Mouse (Mus musculus): ENCODE data around the gene Lrrc66.
"Not testable (repeated sequence)": the region's sequence is repeated elsewhere in the genome, so short reads cannot be mapped to it uniquely, and the experiment has no call there.

Lrrc66 gene

DNA sequence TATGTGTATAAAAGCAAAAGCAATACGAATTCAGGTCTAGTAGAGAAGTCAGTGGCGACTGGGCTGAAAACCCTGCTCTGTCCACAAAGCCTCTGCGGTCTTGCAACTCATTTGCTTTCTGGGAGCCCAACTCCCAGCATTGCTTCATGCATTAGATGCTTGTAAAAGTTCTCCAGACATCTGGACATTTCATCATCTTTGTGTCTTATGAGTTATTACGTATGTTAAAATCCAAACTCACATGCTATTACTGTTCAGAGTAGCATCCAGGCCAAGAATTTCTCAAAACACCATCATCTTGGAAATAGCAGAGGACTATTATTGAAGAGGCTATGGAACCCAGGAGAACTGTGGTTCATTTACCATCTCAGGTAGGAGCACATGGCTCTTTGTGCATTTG is 21.3 kb downstream of the Lrrc66 start:
- no peak for DNase-seq

DNA sequence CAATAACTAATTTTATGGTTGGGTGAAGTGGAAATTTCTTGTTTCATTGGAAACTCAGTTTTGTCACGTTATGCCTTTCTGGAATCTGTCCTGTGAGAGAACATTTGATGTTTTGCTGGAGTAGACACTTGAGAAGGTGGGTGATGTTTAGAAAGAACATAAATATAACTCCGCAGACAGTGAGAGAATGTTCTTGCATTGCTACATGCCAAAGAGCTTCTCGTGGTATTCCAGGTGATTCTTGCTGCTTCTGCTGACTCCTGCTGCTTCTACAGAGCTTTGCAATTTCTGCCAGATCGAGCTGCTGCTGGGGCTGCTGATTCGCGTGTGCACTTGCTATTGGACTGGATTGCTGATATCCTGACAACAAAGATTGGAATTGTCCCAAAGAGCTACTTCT is 27.4 kb downstream of the Lrrc66 start:
- no peak for DNase-seq

- no peak for DNase-seq
Observed at GRCm38 (mm10) chr5:73604542-73604941, 27.8 kb downstream of the Lrrc66 start.

- no peak for DNase-seq
Observed at GRCm38 (mm10) chr5:73602865-73603264, 29.5 kb downstream of the Lrrc66 start.

DNA sequence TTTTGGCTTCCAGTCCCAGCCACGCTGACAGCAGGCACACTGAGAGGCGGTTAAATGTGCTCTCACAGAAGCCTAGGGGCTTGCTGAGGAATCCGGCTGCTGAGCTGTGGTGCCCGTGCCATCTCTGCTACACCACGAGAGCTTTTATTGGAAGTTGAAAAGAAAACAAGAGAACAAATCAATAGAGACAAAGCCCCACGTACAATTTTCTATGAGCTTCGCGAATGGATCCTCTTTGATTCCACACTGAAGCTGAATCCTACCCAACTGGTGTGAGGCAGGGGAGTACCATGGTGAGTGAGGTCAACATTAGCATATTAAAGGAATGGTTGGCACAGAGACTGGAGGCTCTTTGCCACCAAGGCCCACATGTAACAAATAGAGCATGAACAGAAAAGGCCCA is 31.0 kb downstream of the Lrrc66 start:
- no peak for DNase-seq

DNA sequence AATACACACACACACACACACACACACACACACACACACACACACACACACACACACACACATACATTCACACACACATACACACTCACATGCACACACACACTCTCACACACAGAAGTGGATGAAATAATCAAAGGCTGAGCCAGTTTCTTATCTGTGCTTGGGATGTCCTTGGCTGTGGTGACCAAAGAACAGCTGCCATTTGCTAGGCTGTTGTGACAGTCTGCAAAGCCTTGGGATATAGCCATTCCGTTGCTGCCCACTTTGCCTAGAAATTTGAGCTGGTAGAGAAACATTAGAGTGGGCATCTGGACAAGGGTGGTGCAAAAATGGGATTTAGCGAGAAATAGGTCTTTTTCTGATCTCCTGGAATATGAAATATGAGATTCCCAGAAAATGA is 32.3 kb downstream of the Lrrc66 start:
- DNase-seq: no peak

- no peak for DNase-seq
Observed at GRCm38 (mm10) chr5:73598943-73599695, 33.2 kb downstream of the Lrrc66 start.

GRCm38 (mm10) chr5:73587119-73587518 is 45.2 kb downstream of the Lrrc66 start:
- no peak for DNase-seq

DNA sequence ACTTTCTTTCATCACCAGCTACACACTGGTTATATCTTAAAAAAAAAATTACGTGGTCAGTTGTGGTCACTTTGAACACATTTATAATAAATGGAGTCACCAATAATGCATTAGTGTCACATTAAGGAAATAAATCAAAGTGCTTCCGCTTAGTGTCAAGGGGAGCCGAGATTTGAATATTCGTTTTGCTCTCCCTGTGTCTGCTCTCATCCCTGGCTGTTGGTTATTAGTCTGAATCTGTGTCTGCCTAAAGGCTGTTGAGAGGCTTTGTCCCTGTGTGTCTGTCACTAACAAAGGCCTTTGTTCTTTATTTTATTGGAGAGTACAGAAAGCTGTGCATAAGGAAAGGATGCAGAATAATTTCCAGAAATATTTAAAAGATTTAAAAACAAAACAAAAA is 45.7 kb downstream of the Lrrc66 start:
- no peak for DNase-seq

DNA sequence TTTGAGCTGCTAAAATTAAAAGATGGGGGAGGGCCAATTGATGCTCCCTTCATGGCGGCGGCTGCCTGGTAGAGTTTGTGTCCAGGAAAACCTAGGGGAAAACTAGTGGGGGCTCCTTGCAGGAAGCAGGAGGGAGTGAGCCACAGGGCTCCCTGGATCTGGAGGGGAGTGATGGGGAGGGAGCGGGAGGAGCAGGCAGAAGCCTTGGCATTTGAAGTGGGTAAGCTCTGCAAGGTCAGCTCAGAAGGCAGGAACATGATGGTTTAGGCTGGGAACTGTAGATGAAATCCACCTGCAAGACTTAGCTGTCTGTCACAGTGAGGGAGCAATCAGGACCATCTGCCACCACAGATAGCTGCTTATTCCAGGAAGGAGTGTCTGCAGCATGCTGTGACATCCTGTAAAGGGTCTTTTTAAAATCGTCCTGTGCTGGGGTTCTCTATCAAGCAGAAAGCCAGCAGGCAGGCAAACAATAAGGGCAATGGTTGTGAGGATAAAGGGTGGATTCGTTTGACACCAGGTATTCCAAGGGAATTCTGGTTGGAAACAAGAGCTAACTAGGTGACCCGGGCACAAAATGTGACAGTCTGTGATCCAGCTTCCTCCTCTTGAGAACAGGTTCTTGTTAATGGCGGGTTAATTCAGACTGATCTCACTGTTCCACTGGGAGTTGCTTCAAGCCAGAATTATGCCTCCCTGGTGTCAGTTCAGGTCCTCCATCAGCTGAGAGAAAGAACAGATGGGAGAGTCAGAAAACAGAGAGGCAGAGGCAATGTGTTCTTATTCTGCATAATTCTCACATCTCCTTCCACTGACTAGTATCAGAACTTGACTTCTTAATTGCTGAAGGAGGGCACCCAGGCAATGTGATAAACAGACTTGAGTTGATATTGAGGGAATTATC is 46.9 kb downstream of the Lrrc66 start:
- no peak for DNase-seq

- DNase-seq: not testable (repeated sequence)
Observed at GRCm38 (mm10) chr5:73584011-73584410, 48.3 kb downstream of the Lrrc66 start.

- DNase-seq: no peak
Observed at GRCm38 (mm10) chr5:73578131-73578530, 54.2 kb downstream of the Lrrc66 start.

GRCm38 (mm10) chr5:73576708-73577107 is 55.6 kb downstream of the Lrrc66 start:
- DNase-seq: no peak

DNA sequence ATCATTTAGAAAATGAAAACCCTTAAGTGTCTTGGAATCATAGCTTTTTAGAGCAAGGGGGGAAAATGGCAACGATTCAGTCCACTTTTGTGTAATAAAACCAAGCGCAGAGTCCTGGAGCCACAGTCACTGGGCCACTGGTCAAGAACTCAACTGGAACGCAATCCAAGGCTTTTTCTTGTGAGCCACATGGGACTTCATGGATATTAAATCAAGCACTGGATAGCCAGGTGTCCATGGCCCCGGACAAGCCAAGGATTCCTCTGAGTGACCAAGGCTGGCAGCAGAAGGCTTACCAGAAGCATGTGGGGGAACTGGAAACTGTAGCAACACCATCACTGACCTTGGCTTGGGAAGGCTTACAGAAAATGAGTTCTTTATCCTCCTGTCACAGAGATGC is 57.7 kb downstream of the Lrrc66 start:
- DNase-seq: no peak

GRCm38 (mm10) chr5:73573789-73574188 is 58.5 kb downstream of the Lrrc66 start:
- DNase-seq: peak; percentile 30 to 46

GRCm38 (mm10) chr5:73572846-73573245 is 59.5 kb downstream of the Lrrc66 start:
- no peak for DNase-seq

- DNase-seq: no peak
Observed at GRCm38 (mm10) chr5:73571395-73572156, 60.8 kb downstream of the Lrrc66 start.

GRCm38 (mm10) chr5:73569181-73569580 is 63.1 kb downstream of the Lrrc66 start:
- no peak for DNase-seq

DNA sequence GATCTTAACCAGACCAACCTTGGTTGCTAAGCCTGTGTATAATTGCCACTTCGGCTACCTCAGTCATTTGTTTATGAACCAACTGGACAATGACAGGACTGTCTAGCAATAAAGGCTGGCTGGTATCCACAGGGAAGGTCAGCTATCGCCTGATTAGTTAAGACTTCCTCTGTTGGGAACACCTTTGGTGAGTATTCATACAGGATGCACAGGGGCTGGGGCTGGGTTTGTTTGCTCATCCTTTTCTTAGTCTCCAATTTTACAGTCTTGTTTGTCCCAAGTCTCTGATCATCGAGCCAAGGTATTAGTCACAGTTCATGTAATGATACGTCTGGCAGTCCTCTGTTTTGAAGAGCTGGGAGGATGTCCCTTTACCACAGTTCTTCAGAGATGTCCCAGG is 65.4 kb downstream of the Lrrc66 start:
- DNase-seq: no peak

DNA sequence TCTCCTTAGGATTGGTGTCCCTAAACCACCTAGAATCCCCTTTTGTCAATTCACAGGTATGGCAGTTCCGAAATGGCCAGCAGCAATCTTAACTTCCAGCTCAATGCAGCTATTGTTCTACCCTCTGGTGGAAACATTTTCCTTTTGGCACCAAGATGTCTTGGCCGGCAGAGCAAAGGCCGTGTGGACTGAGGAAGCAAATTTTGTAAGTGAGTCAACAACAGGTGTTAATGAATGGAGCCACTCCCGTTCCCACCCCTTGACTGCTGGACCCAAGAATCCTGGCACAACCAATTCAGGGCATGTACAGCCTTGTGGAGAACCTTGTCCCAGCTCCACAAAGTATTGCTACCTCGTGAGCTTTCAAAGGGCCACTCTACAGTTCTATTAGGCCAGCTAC is 66.2 kb downstream of the Lrrc66 start:
- DNase-seq: peak; percentile 61 to 67

DNA sequence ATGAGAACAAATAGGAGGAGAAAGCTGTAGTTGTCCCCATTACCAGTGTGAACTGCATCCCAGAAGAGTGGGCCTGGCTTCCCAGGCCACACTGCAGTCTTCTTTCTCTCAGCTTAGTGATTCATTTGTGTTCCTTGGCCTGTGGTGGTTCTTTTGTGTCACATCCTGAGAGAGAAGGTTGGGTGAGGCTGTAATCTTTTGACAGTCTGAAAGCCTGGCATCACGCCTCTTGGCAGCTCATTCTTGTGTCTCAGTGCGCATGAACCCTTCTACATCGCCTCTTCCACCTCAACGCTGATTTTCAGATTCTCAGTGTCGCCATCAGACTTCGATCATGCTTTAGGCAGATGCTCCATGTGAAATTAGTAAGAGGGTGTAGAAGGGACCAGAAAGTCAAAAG is 68.3 kb downstream of the Lrrc66 start:
- no peak for DNase-seq

DNA sequence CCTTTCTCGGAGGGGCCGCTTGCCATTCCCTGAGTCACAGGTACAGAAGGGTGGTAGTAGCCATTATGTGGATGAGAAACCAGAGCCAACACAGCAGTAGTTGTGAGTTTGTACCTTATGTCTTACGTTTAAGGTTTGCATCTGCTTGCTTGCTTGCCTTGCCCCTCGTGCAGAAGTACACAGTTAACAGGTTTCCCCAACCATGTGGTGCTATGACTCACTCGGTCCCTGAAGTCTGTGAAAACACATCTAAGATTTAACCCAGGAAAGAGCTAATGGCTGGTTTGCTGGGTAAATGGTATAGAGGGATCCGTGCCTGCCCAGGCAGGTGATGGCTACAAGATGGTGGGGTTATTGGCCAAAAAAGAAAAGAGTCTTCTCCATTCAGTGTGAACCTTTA is 73.6 kb downstream of the Lrrc66 start:
- DNase-seq: no peak

- DNase-seq: no peak
Observed at GRCm38 (mm10) chr5:73556733-73557425, 75.4 kb downstream of the Lrrc66 start.

Data from lung, adult 18-20 months (tissue).